Mouse (Mus musculus) erythroblast, embryonic 14.5 days (primary cell): ENCODE measurements around the gene Ccdc148.

Experiments used
- GATA1 ChIP-seq: IDR thresholded peaks from 2 replicates; pipeline ENCODE4 v1.6.1; 2012; ENCODE audit warnings: low read length, inconsistent platforms, mixed read lengths
- TAL1 ChIP-seq: IDR thresholded peaks from 3 replicates; pipeline ENCODE4 v1.6.1; 2012; ENCODE audit warnings: low read length, inconsistent platforms, mixed read lengths

GRCm38 (mm10) chr2:58832253-58832980, 328.1 kb downstream of the Ccdc148 start:
- TF ChIP-seq TAL1 (no peak), GATA1 (no peak)
